Mouse (Mus musculus) heart, adult 2 months (tissue): Measurements from ENCODE around the gene Fam71d. TPM values are rescaled to one million over a fixed set of nuclear protein-coding genes. Genes with fewer than 3 reads are reported as not detected.

Experiments used
- DNase-seq, 2 experiments: peaks; one replicate each; pipeline ENCODE4 v3.0.0; 2021
- H3K27ac ChIP-seq: fragments of 200-600 bp; 2 replicates; pipeline ENCODE4 v1.8.1; 2022
- H3K27me3 ChIP-seq: fragments of 200-500 bp; 2 replicates; pipeline ENCODE4 v1.6.1; 2012; ENCODE audit warnings: mild to moderate bottlenecking, low read length, inconsistent platforms, mixed read lengths; ENCODE audit not compliant: control insufficient read depth, insufficient read depth
- H3K36me3 ChIP-seq: fragments of 200-500 bp; 2 replicates; pipeline ENCODE4 v1.6.1; 2012; ENCODE audit warnings: low read length, inconsistent platforms; ENCODE audit not compliant: control insufficient read depth, insufficient read depth
- H3K4me1 ChIP-seq: fragments of 200-500 bp; 2 replicates; pipeline ENCODE4 v1.6.1; 2011; ENCODE audit warnings: low read length; ENCODE audit not compliant: control insufficient read depth, insufficient read depth
- H3K4me3 ChIP-seq: fragments of 200-600 bp; 2 replicates; pipeline ENCODE4 v1.8.1; 2022
- H3K79me2 ChIP-seq: fragments of 200-500 bp; replicated peaks from 2 replicates; pipeline ENCODE4 v1.6.1; 2012; ENCODE audit warnings: mild to moderate bottlenecking, inconsistent platforms, low read length, moderate library complexity, mixed read lengths; ENCODE audit not compliant: control insufficient read depth, insufficient read depth
- H3K9ac ChIP-seq: fragments of 200-500 bp; 2 replicates; pipeline ENCODE4 v1.6.1; 2012; ENCODE audit warnings: low read depth, mild to moderate bottlenecking, control low read depth, inconsistent platforms, low read length, mixed read lengths
- CTCF ChIP-seq: fragments of 200-600 bp; IDR thresholded peaks from 2 replicates; pipeline ENCODE4 v1.8.1; 2022; ENCODE audit warnings: antibody characterized with exemption, mild to moderate bottlenecking, moderate library complexity
- EP300 ChIP-seq: fragments of 200-500 bp; IDR thresholded peaks from 2 replicates; pipeline ENCODE4 v1.6.1; 2011; ENCODE audit warnings: low read depth, low read length, control low read depth; ENCODE audit not compliant: insufficient read depth
- POLR2A ChIP-seq: fragments of 200-500 bp; IDR thresholded peaks from 2 replicates; pipeline ENCODE4 v1.6.1; 2011; ENCODE audit warnings: mild to moderate bottlenecking, low read depth, low read length, control low read depth; ENCODE audit not compliant: insufficient read depth
- WGBS: fragments of 180-500 bp; shearing (Covaris S2); methylation state at CpG from one replicate; pipeline ENCODE4 v1.1.7; 2018; 5-methylcytosine and 5-hydroxymethylcytosine counted together
- intact Hi-C: fragments of 180-260 bp; cut with DNase I; formaldehyde crosslinking; loops from one replicate; pipeline ENCODE4 v1.15.1; 2025
- polyA plus RNA-seq: library from polyadenylated mRNA; depleted of rRNA; stranded (reverse); fragments of >200 nt; gene quantifications from 2 replicates; pipeline ENCODE4 v1.2.3, GENCODE M21; 2012
- total RNA-seq, 2 experiments: library from RNA; stranded (reverse); gene quantifications; 2 replicates each; pipeline ENCODE4 v1.2.3; 2021

Fam71d gene
- total and polyA plus RNA-seq, 3 experiments, result 0.12 TPM; not detected in 2

- intact Hi-C loops, result no loop called here
- 92% methylated on average over 2 of the region's 2 CpGs for WGBS
- H3K27ac ChIP-seq, result no peak overlapping the region
- no peak for DNase-seq
- H3K4me1 ChIP-seq, result no peaks in the 10 kb centered on the region
- H3K9ac ChIP-seq, result no peak overlapping the region
- H3K27me3 ChIP-seq, result no peaks in the 10 kb centered on the region
- H3K4me3 ChIP-seq, result no peak overlapping the region
- no peak for TF ChIP-seq CTCF
- TF ChIP-seq EP300, result no peak
- no peak for TF ChIP-seq POLR2A
- no peaks in the 10 kb centered on the region for H3K36me3 ChIP-seq
- H3K79me2 ChIP-seq, result no peaks in the 10 kb centered on the region
Measured at GRCm38 (mm10) chr12:78681048-78681447, 10.3 kb upstream of the Fam71d start.

DNA sequence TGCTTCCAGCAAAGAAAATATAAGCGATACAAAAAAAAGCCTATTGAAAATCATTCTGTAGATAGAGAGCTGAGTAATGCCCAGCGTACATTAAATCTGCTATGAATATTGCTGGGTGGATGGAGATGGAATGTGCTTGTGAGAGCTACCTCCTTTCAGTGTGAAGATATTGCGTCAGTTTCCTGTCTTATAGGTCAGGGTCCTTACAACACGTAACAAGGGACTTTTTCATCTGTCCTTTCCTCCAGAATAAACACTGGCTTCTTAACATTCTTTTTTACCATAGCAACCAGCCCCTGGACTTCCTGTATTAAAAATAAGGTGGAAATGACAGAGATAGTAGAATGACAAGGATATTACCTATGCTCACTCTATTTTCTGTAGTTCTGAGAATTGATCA is 9.1 kb upstream of the Fam71d start:
- Histone ChIP-seq H3K27ac (no peak overlapping the region), H3K79me2 (no peaks in the 10 kb centered on the region), H3K4me1 (no peaks in the 10 kb centered on the region), H3K9ac (no peak overlapping the region), H3K4me3 (no peak overlapping the region), H3K27me3 (no peaks in the 10 kb centered on the region), H3K36me3 (no peaks in the 10 kb centered on the region)
- no peak for DNase-seq
- intact Hi-C loops, result no loop called here
- TF ChIP-seq EP300 (no peak), CTCF (no peak), POLR2A (no peak)
- 64% methylated on average over 4 of the region's 4 CpGs for WGBS

DNA sequence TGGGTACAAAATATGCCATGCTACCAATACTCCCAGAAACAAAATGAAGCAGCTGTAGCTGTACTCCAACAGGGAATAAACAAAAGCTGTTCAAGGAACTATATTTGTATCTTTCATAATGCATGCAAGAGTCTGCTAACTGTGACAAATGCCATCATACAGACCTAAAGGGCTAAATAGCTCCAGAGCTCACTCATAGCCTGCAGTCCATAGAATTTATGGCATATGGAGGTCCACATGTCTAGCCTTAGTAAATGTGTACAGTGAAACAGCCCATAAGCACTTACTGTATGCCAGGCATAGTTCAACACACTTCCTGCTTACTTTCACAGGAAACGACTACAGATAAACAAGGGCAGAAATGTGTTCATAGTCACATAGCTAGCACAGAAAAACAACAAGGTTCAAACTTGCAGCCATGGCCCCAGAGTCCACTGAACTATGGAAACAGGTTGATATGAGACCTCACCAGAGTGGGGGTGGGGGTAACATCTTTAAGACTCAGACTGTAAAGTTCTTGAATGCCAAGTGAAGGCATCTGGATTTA is 5.6 kb upstream of the Fam71d start:
- intact Hi-C loops, result no loop called here
- H3K27ac ChIP-seq, result no peak overlapping the region
- DNase-seq, result no peak
- H3K4me3 ChIP-seq, result no peak overlapping the region
- no peak overlapping the region for H3K9ac ChIP-seq
- H3K27me3 ChIP-seq, result no peaks in the 10 kb centered on the region
- no peaks in the 10 kb centered on the region for H3K4me1 ChIP-seq
- no peaks in the 10 kb centered on the region for H3K36me3 ChIP-seq
- WGBS, result 39% methylated on average over 1 of the region's 1 CpGs
- H3K79me2 ChIP-seq, result no peaks in the 10 kb centered on the region
- no peak for TF ChIP-seq POLR2A
- no peak for TF ChIP-seq EP300
- no peak for TF ChIP-seq CTCF

DNA sequence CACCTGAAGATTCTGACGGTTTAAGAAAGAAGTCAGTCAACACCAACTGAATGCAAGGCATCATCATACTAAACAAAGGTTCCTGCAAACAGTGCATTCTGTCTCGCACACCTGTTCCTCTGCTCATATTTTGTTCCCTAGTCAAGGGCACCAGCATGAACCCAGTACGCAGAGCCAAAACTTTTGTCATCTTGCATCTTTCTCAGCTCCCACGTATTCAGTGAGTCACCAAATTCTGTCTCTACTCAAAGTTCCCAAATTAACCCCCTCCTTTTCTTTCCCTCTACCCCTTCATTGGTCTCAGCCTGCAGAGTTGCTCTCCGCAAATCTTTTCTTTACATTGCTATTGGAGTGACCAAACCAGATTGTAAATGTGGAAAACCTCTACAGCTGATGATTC is 2.5 kb upstream of the Fam71d start:
- TF ChIP-seq EP300 (no peak), CTCF (no peak), POLR2A (no peak)
- no peak overlapping the region for H3K27ac ChIP-seq
- no peaks in the 10 kb centered on the region for H3K4me1 ChIP-seq
- DNase-seq, result no peak
- intact Hi-C loops, result no loop called here
- H3K9ac ChIP-seq, result no peak overlapping the region
- no peaks in the 10 kb centered on the region for H3K79me2 ChIP-seq
- WGBS, result 83% methylated on average over 5 of the region's 5 CpGs
- H3K36me3 ChIP-seq, result no peaks in the 10 kb centered on the region
- no peak overlapping the region for H3K4me3 ChIP-seq
- no peaks in the 10 kb centered on the region for H3K27me3 ChIP-seq

DNA sequence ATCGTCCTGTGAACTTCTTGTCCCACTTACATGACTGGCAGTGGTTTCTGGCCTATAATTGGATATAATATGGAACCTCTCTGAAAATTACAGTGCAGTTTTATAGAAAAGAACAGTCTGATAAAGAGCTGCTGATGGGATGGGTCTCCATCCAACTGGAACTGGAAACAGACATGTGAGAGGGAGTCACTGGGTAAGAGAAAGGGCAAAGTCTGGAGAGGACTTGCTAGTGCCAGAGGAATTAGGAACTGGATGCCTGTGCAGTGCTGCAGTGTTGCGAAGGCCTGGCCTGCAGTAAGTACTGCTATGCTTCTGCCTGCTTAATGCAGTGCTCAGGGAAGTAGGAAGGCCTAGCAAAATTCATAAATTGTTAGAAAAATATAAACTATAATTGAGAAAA is 1.9 kb downstream of the Fam71d start:
- Histone ChIP-seq H3K27me3 (no peaks in the 10 kb centered on the region), H3K4me1 (no peaks in the 10 kb centered on the region), H3K36me3 (no peaks in the 10 kb centered on the region), H3K4me3 (no peak overlapping the region), H3K27ac (no peak overlapping the region), H3K9ac (no peak overlapping the region), H3K79me2 (no peaks in the 10 kb centered on the region)
- intact Hi-C loops, result no loop called here
- DNase-seq, result no peak
- TF ChIP-seq CTCF (no peak), EP300 (no peak), POLR2A (no peak)
- 88% methylated on average over 2 of the region's 2 CpGs for WGBS

DNA sequence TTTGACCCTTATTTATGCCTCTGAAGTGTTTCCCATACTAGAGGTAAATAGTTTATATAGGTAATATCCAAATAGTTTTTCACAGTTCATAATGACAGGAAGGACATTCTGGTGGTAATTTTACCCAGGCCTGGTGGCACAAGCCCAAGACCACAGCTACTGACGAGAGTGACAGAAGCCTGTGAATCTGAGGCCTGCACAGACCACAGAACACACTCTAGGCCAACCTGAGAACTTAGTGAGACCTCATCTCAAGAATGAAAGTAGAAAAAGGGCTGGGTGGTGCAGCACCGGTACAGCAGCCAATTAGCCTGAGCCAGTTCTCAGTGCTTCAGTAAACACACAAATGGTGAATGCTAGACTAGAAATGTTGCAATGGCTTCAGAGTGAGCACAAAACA is 26.4 kb downstream of the Fam71d start:
- TF ChIP-seq EP300 (no peak), CTCF (no peak), POLR2A (no peak)
- Histone ChIP-seq H3K4me1 (no peaks in the 10 kb centered on the region), H3K27me3 (no peaks in the 10 kb centered on the region), H3K9ac (no peak overlapping the region), H3K79me2 (no peaks in the 10 kb centered on the region), H3K27ac (no peak overlapping the region), H3K4me3 (no peak overlapping the region), H3K36me3 (no peaks in the 10 kb centered on the region)
- intact Hi-C loops, result loop anchor here (1.0 kb wide), 1 partner anchor 27 kb away; no protein-coding TSS in a partner anchor
- no peak for DNase-seq
- 81% methylated on average over 2 of the region's 2 CpGs for WGBS
